Mouse (Mus musculus) 416B (cell line): Measurements from ENCODE around the gene Aipl1.
A peak's percentile ranks its signal among the peaks of the same experiment; 100 is the strongest.

Experiments
- DNase-seq: peaks from one replicate; pipeline ENCODE4 v3.0.0; 2011; ENCODE audit warnings: low read depth

Aipl1 gene

GRCm38 (mm10) chr11:72050168-72050894 is 13.0 kb upstream of the Aipl1 start:
- DNase-seq, result no peak

GRCm38 (mm10) chr11:72049171-72049759 is 12.0 kb upstream of the Aipl1 start:
- DNase-seq, result no peak

- no peak for DNase-seq
These were observed 11.4 kb upstream of the Aipl1 start for GRCm38 (mm10) chr11:72048730-72049129.

GRCm38 (mm10) chr11:72044231-72044630 is 6.9 kb upstream of the Aipl1 start:
- DNase-seq, result no peak

GRCm38 (mm10) chr11:72042631-72043030 is 5.3 kb upstream of the Aipl1 start:
- DNase-seq, result no peak

GRCm38 (mm10) chr11:72041768-72042607 is 4.7 kb upstream of the Aipl1 start, which contains the start of gene Pimreg:
TSS of gene Pimreg (plus strand) at chr11:72042032.
- DNase-seq, result peak; percentile 96

- no peak for DNase-seq
These were observed 4.0 kb upstream of the Aipl1 start for GRCm38 (mm10) chr11:72041290-72041767.

GRCm38 (mm10) chr11:72039599-72040386 is 2.5 kb upstream of the Aipl1 start:
- no peak for DNase-seq

- DNase-seq, result peak; percentile 68
These were observed 687 bp upstream of the Aipl1 start for GRCm38 (mm10) chr11:72037996-72038395.

- DNase-seq, result no peak
These were observed 4.7 kb downstream of the Aipl1 start for GRCm38 (mm10) chr11:72032589-72032988.

- DNase-seq, result no peak
These were observed 5.2 kb downstream of the Aipl1 start for GRCm38 (mm10) chr11:72032091-72032490.

GRCm38 (mm10) chr11:72031353-72031752 is 6.0 kb downstream of the Aipl1 start:
- no peak for DNase-seq

GRCm38 (mm10) chr11:72029143-72029542 is 8.2 kb downstream of the Aipl1 start:
- no peak for DNase-seq

GRCm38 (mm10) chr11:72027836-72028235 is 9.5 kb downstream of the Aipl1 start:
- no peak for DNase-seq

GRCm38 (mm10) chr11:72026516-72026915 is 10.8 kb downstream of the Aipl1 start:
- DNase-seq, result no peak

GRCm38 (mm10) chr11:72025843-72026242 is 11.5 kb downstream of the Aipl1 start:
- DNase-seq, result peak; percentile 64

GRCm38 (mm10) chr11:72024193-72024781 is 13.0 kb downstream of the Aipl1 start:
- DNase-seq, result peak; percentile 80

- DNase-seq, result peak; percentile 39
These were observed 13.7 kb downstream of the Aipl1 start for GRCm38 (mm10) chr11:72023581-72023980.

- no peak for DNase-seq
These were observed 14.5 kb downstream of the Aipl1 start for GRCm38 (mm10) chr11:72022827-72023226.

- no peak for DNase-seq
These were observed 16.3 kb downstream of the Aipl1 start for GRCm38 (mm10) chr11:72021015-72021414.

GRCm38 (mm10) chr11:72017253-72017601 is 20.1 kb downstream of the Aipl1 start:
- no peak for DNase-seq
